Comparison of ENCODE assay signal across 14 mouse cellular contexts in genomic region chr5:131873116-131873515, GRCm38 (mm10).
DNase-seq lines count a peak whose midpoint lies in the region; ATAC-seq lines count a peak whose summit lies in the region.
"Had no signal": no experiment of that assay in that cellular context is flagged by ENCODE, and none has a peak within 500 bp of the region (broad histone marks: within the 10 kb centered on the region; RNA-seq: fewer than 3 reads in every experiment).

No protein-coding gene starts in this region.

- H3K4me1 ChIP-seq in liver, embryonic 12.5 days, result no peaks in the 10 kb centered on the region
- H3K4me1 ChIP-seq: embryonic facial prominence, embryonic 15.5 days had no signal

- no peak overlapping the region for H3K9ac ChIP-seq in liver, embryonic 12.5 days
- H3K9ac ChIP-seq: embryonic facial prominence, embryonic 15.5 days had no signal

- no peak overlapping the region for H3K27ac ChIP-seq in liver, embryonic 12.5 days
- H3K27ac ChIP-seq: embryonic facial prominence, embryonic 15.5 days; stomach, postnatal 0 days had no signal

- peak; percentile 32 for DNase-seq in adrenal gland, postnatal 25 days
- DNase-seq in adrenal gland, adult 2 months, result no peak
- DNase-seq in Muller cell, postnatal 12 days (ENCODE audit: inconsistent ontology term), result peak; percentile 13
- DNase-seq in cerebellum, postnatal 10 days, result peak; percentile 96 to 97
- DNase-seq in layer of hippocampus, postnatal 36 days, result peak; percentile 29 to 47
- DNase-seq in embryo, embryonic 11 days, result no peak
- no peak for DNase-seq in liver
- DNase-seq: adrenal gland, adult 8-10 months; heart, adult 18-20 months; kidney, adult 2 months had no signal

- H3K4me2 ChIP-seq in liver, embryonic 12.5 days, result no peak overlapping the region
- H3K4me2 ChIP-seq: embryonic facial prominence, embryonic 15.5 days had no signal

- H3K9me3 ChIP-seq in liver, embryonic 12.5 days (replicated peaks), result no peaks in the 10 kb centered on the region
- H3K9me3 ChIP-seq: embryonic facial prominence, embryonic 15.5 days had no signal

- no peaks in the 10 kb centered on the region for H3K27me3 ChIP-seq in liver, embryonic 12.5 days (replicated peaks)
- H3K27me3 ChIP-seq: embryonic facial prominence, embryonic 15.5 days had no signal

- ATAC-seq in liver, embryonic 12.5 days, result no peak
- ATAC-seq: lung, postnatal 0 days had no signal

- H3K36me3 ChIP-seq in liver, embryonic 12.5 days, result no peaks in the 10 kb centered on the region
- H3K36me3 ChIP-seq: embryonic facial prominence, embryonic 15.5 days had no signal

- WGBS in liver, embryonic 12.5 days (ENCODE audit: insufficient replicate concordance), result 62% methylated on average over 4 of the region's 4 CpGs

- no peak overlapping the region for H3K4me3 ChIP-seq in liver, embryonic 12.5 days
- H3K4me3 ChIP-seq: embryonic facial prominence, embryonic 15.5 days had no signal

Comparison
In these comparisons a context has a peak if more than half of its experiments do, and no peak if none do; other contexts are left out.
1. DNase-seq: peak in adrenal gland, postnatal 25 days (single experiment), Muller cell, postnatal 12 days (single experiment), cerebellum, postnatal 10 days (2 of 2) and layer of hippocampus, postnatal 36 days (2 of 2); none in adrenal gland, adult 2 months (single experiment), embryo, embryonic 11 days (single experiment) and liver (single experiment).